Mouse (Mus musculus) adrenal gland, postnatal 36 days (tissue): ENCODE measurements around the gene Nfya. TPM values are rescaled to one million over a fixed set of nuclear protein-coding genes. Genes with fewer than 3 reads are reported as not detected.
"Not testable (repeated sequence)": the region's sequence is repeated elsewhere in the genome, so short reads cannot be mapped to it uniquely, and the experiment has no call there.

ENCODE experiments used
- DNase-seq, 2 experiments: peaks; one replicate each; pipeline ENCODE4 v3.0.0; 2021; ENCODE audit warnings: mixed read lengths in 1 of 2
- total RNA-seq, 2 experiments: library from RNA; stranded (reverse); gene quantifications; 2 replicates each; pipeline ENCODE4 v1.2.3; 2021

The Nfya gene
- total RNA-seq, 2 experiments from 2014 or later, result 31.0 to 39.9 TPM

DNA sequence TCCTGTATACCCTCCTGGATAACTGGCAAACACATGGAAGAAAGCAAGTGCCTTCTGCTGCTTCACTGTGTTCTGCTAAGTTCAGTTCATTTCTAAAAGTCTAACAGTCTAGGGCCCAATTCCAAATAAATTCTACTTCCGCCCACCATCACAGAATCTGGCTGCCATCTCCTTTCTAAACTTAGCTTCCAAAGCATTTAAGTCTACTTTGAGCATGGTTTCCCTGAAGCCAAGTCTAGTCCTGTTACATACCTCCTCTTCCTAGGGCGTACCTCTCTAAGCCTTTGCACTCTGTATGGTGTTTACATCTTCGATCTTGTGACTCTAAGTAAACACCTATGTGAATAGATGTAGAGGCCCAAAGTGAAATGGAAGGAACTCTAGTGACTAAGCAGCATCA lies 17.1 kb downstream of the Nfya start:
- DNase-seq, result no peak

DNA sequence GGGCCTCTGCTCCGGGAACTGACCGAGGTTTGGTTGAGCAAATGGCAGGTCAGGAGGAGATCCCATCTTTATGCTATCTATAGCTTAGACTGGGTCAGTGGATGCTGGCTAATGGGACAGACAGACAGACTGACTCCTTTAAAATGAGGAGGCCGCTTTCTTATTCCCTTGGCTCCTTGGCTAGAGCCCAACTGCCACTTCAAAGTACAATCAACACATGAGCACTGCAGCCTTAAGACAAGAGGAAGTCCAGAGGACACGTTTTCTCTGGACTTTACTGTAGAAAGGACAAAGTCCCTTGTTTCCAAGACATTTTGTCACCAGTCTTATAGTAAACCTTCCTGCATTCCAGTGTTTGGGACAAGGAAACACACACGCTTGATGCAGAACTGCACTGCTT lies 18.3 kb downstream of the Nfya start:
- no peak for DNase-seq

DNA sequence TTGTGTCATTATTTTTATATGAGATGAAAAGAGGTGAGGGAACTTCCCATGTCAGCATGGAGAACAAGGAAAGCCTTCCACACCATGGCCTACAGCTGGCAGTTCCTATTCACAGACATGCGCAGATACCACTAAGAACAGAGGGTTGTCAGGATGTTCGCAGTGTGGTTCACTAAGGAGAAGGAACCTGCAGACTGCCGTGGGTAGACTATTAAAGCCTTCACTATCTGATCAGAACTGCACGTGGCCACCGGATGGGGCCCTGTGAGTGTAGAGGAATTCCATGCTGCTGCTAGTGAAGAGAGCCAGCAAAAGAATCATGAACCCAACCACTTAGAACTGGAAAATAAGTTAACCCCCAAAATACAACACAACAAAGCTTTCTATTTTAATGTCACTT lies 20.3 kb downstream of the Nfya start:
- DNase-seq, result no peak

DNA sequence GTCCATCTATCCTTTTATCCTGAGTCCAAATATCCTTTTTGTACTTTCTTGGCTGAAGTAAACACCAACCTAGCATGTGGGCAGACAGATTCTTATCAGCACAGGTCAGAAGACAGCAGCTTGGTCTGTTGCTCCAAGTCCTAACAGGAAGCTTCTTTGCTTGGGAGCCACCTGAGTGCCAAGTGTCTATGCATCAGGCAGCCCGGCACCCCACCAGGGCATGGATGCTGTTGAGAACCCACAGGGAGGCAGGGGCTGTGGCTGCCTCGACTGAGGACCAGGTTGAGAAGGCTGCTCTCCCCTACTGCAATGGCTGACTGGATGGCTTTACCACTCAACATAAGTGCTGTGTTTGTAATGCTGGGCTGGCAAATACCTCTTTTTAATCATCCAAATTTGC lies 21.0 kb downstream of the Nfya start:
- DNase-seq, result no peak

DNA sequence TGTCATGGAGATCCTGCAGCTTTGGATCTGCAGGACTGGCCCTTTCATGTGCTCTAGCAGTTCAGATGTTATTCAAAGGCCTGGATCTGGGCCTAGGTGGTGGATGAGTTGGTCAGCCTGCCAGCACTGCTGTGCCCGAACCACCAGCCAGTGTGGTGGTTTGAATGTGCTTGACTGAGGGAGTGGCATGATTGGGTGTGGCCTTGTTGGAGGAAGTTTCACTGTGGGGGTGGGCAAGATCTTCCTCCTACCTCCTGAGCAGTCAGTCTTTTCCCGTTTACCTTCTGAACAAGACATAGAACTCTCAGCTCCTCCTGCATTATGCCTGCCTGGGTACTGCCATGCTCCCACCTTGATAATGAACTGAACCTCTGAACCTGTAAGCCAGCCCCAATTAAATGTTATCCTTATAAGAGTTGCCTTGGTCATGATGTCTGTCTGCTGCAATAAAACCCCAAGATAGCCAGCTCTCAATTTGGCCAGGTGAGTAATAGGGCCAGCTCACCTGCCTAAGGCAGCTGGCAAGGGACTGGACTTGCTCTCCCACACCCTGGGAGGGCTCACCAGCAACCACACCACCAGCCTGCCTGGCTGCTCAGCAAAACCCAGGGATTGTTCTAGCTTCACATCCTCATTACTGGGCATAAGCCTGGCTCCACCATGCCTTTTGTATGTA lies 23.8 kb downstream of the Nfya start:
- DNase-seq, result no peak

DNA sequence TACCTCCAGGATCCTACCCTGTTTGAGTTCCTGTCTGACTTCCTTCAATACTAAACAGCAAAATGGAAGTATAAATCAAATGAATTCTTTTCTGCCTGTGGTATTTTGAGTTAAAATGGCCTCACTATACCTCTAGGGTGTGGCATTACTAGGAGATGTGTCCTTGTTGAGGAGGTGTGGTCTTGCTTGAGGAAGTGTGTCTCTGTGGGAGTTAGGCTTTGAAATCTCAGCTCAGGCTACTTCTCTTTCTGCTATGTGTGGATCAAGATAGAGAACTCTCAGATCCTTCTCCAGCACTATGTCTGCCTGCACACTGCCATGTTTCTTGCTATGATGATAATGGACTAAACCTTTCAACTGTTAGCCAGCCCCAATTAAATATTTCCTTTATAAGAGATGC lies 30.7 kb downstream of the Nfya start:
- no peak for DNase-seq

DNA sequence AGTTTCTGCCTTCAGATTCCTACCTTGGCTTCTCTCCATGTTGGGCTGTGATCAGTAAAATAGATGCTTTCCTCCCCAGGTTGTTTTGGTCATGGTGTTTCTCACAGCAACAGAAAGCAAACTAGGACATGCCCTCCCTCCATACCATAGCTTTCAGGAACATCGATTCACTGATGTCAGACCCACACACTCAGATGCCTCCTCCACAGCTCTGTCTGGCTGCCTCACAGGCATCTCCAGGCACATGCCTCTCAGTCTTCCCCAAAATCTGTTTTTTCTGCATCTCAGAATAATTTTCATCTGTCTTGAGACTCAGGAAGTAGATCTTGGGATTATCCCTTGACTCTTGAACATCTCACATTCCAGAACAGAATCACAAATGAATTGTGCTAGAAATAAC lies 33.6 kb downstream of the Nfya start:
- no peak for DNase-seq

DNA sequence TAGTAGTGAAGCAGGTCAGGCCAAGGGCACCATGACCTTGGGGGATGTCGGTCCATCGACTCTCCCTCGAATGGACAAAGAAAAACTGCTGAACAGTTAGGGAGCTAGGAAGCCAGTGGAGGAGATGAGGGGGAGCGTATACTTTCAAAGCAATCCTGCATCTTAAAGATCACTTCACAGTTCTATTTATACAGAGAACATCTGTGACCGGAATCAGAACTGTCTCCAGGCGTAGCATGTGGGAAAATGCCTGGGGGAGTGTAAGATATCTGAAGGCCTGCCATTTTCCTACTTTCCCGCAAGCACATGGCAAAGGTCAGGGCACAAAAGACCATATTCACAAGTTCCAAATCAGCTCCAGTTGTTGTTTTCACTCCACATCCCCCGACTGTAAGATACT lies 36.7 kb downstream of the Nfya start:
- no peak for DNase-seq

DNA sequence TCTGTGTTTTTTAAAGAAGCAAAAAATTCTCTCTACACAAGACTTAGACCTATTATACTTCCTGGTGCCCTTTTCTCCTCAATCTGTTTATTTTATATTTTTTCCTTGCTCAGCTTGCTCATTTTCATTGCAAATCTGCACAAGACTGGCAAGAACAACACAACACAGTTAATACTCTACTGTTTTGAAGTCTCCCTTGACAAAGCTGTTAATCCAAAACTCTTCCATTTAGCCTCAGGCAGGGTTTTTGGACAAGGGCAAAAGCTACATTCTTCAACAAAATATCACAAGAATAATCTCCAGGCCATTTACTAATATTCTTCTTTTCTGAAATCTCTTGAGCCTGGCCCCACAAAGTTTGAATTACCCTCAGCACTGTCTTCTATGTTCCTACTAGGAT lies 38.1 kb downstream of the Nfya start:
- no peak for DNase-seq

DNA sequence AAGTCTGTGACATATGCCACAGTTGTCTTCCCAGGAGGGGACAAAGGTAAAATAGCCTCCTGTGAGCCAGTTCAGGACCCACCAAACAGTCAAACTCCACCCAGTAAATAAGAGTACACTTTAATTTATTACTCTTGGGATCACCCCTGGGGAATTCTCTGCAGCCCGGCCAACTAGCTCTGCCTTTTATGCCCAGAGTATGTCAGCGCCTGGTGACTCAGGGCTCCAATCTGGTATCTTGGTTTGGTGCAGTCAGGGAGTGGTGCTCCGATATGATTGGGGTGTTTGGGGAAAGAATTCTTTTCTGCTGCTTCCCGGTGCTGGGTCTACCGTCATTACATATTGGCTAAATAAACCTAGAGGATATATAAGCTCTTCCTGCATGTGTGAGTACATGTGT lies 42.9 kb downstream of the Nfya start:
- no peak for DNase-seq

DNA sequence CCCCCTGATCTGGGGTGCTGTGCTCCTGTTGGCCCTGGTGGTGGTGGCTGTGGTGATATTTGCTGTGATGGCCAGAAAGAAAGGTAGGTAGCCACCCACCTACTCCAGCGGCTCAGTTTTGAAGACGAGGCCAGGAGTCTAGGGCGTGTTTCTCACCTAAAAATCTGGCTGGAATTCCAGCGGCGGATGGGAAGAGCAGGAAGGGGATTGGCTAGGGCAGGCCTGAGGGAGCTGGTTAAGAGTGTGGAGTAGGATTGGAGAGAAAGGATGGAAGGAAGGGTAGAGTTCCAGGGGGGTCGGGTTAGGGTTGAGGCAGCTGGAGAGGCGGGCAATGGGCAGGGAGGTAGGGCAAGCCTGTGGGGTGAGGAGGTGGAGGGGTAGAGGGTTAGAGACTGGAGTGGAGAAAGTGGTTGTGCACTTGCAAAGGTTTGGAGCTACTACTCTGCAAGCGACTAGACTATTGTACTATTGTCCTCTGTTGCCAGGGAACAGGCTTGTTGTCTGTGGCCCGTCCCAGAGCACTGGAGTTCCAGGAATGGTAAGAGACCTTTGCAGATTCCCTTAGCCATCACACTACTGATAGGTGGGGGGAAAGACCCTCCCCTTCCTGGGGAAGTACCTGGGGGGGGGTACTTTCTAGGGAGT lies 44.1 kb downstream of the Nfya start:
- DNase-seq, result no peak

DNA sequence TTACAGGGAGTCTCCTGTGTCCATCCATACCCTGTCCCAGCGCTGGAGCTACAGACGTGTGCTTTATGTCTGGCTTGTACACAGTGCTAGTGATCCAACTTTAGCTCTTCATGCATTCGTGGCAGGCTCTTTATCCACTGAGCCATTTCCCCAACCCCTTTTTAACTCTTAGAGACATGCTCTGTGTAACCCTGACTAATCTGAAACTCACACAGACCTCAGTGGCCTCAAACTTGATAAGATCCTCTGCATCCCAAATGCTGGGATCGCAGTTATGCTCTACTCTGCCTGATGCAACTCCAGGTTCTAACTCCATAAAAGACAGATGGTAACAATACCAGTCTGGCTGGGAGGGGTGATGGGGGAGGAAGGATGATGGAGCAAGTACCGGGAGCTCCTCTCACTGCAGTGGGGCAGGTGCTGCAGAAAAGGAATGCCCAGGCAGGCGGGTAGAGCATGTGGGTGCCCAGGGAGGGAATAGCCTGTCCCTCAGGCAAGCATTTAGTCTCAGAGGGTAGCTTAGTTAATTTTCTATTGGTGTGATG lies 46.2 kb downstream of the Nfya start:
- no peak for DNase-seq

DNA sequence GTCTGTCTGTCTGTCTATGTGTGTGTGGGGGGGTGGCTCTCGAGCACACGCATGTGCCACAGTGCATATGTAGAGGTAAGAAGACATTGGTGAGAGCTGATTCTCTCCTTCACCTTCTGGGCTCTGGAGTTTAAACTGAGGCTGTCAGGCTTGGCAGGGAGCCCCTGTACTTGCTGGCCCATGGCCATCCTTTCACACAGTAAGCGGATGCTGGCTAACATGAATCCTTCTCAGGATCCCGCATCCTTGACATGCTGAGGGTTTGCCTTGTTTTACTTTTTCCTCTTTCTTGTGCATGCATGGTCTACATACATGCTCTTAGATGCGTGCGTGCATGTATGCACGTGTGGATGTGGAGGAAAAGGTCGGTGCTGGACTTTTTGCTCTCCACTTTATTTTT lies 46.7 kb downstream of the Nfya start:
- peak; percentile 25 to 51 for DNase-seq

DNA sequence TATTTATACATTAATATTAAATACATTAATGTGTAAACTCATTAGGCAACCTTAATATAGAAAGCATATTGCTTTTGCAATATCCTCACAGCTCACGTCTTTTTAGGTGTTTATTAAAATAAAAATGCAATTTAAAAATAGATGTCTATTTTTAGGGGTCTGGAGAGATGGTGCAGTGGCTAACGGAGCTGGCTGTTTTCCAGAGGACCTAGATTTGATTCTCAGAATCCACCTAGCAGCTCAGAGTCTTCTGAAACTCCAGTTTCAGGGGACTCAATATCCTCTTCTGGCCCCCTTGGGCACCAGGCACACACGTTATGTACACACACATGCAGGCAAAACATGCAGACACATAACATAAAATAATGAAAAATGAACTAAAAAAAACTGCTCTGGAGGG lies 47.4 kb downstream of the Nfya start:
- no peak for DNase-seq

DNA sequence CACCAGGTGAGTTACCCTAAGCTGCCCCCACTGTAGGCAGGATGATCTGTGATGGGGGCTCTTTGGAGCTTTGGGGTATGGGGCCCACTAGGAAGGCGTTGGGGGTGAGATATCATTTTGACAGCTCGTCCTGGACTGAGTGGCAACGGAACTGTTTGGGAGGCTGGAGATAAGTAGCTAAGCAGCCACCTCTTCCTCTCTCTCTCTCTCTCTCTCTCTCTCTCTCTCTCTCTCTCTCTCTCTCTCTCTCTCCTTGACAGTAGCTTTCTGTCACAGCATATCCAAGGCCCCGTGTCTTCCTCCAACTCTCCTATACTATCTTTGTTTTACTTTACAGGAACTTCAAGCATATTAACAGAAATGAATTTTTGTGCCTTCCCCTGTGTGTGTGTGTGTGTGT lies 49.2 kb downstream of the Nfya start:
- DNase-seq, result no peak

DNA sequence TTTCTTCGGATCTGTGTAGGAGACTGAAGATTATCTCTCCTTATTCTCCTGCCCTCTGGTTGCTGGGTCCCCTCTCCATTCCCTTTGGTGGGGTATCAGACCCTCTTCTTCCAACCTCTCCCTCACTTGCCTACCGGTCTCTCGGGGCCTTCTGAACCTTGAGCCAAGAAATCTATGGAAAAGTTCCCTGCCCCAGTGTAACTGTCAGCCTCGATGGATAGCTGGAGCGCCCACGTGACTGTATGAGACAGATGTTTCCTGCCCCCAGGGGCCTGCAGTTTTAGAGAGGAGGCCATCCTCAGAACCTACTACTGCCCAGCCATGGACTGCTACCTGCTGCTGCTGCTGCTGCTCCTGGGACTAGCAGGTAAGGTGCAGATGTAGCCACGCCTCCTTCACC lies 50.1 kb downstream of the Nfya start, which contains the start of gene Treml1:
Gene Treml1, plus strand, starts transcription at position 301 of the 400 bp plus-strand sequence.
- no peak for DNase-seq

DNA sequence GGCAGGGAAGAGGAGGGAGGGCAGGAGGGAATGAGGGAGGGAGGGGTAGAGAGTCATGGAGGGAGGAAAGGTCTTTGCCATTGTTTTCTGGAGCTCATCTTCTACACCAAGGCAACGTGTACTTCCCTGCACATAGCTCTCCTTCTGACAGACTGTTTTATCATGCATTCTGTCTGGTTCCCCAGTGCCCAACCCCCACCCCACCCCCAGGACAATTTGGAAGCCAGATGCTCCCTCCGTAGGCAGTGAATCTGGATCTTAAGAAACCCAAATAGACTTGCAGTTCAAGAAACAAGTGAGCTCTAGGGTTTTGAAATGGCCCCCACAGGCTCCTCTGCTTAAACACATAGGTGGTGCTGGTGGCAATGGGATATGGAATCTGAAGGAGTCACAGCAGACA lies 51.8 kb downstream of the Nfya start:
- DNase-seq, result no peak

DNA sequence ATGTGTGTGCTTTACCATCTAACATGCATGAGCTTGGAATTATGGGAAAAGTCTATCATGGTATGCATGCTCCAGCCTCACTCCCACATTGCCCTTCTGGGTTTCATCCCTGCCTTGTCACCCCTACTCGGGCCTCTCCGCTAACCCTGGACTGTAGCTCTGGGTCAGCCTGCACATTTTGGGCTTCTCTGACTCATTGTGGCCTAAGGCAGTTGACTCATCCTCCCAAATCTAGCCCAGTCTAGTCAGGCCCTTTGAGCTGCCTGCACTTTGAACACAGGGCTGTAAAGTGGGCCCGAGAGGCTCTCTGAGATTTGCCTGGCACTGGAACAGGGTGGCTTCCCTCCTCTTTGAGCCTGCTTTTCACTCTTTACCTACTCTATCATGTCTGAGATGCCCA lies 53.9 kb downstream of the Nfya start:
- peak; percentile 26 to 39 for DNase-seq

DNA sequence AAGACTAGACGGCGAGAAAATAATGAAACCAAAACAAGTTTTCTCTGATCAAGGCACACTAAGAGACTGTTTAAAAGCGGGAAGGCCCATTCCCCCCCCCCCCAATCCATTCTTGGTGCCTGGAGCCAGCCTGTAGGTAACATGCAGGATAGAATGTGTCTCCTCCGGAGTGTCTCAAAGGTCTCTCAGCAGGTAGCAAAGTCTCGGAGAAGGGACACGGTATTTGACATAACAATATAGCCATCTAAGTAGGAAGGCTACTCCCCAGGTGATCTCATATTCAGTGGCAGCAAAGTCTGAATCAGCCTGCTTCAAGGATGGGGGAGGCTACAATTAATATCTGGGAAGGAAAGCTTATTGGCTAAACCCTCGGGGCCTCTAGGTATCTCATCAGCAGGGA lies 56.7 kb downstream of the Nfya start:
- DNase-seq, result not testable (repeated sequence)

DNA sequence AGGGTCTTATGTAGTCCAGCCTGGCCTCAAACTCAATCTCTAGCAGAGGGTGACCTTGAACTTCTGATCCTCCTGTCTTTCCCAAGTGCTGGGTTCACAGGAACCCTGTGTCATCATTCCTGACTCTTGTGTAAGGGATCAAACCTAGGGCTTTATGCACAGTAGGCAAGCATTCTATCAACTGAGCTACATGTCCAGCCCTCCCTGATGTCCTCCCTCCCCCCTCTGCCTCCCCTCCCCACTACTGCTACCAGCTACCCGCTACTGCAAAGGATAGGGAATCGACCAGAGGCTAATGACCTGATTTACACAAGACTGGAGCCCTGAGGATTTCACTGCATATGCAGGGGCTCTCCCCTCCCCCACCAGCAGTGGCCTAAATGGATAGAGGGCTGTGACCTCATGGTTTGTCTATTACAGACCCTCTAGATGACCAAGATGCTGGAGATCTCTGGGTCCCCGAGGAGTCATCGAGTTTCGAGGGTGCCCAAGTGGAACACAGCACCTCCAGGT lies 59.0 kb downstream of the Nfya start:
- DNase-seq, result no peak

DNA sequence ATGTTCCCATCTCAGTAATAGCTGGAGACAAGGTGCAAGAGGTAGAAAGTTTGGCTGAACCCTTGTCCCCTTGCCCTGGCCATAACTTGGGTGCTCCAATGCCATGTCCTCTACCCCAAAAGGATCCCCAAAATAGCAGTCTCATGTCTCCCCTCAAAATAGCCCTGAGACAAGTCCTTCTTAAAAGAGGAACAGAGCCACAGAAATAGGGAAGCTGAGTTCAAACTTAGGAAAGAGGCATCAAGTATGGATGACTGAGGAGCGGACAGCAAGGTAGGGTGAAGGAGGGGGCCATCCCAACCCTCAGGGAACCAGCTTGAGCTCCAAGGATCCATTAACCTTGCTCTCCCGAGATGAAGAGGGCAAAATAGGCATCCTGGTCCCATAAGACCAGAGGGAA lies 62.4 kb downstream of the Nfya start:
- no peak for DNase-seq

DNA sequence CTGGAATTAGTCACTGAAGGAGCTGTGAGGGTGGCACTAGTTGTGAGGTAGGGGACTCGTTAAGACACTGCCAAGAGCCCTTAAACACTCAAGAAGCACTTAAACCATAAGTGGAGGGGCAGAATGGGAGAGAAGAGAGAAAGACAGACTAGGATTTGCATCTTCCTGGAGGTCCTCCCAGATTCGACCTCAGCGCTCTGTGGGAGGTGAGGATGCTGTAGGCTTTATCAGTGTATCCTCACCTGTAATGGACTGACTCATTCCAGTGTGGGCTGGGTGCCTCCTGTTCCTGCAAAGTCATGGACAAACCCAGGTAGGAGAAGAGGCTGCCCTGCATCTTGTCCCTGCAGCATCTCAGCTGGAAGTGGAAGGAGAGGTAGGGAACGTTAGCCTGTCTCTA lies 62.9 kb downstream of the Nfya start:
- DNase-seq, result no peak

DNA sequence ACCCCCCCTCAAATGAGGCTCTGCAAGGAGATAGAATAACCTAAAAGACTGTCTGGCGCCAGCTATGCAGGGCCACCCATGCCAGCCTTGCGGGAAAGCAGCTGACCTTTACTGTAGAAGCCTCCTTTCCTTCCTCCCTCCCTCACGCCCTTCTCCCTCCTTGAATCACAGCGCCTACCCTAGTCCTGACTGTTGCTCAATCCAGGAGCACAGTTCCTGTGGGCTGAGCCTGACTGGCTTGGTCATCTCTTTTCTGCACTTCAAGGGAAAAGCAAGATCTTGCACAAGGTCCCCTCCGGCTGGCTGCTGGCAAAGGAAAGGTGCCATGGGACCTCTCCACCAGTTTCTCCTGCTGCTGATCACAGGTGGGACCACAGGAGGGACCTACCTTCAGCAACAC lies 63.5 kb downstream of the Nfya start, which contains the start of gene Trem2:
Gene Trem2, plus strand, starts transcription at position 171 of the 400 bp plus-strand sequence.
- DNase-seq, result peak; percentile 41 to 51

DNA sequence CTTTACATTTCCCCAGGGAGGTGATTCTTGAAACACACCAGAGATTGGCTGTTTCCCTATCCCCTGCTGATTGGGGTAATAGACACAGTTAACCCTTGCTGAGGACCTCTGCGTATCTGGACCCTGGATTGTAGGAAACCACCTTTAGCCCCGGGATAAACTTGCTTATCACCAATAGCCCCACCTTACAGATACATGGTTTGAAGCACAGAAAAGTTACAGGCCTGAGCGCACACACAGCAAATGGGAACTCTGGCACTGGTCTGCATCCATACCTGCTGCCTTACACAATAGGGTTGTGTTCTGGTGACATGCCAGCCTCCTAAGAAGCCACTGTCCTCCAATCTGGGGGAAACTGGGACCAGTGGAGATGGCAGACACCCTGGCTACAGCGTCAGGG lies 63.9 kb downstream of the Nfya start:
- DNase-seq, result no peak
